Mouse (Mus musculus) thymus, adult 2 months (tissue): Measurements from ENCODE around the gene Metap2.

Experiments used
- CTCF ChIP-seq: fragments of 200-500 bp; IDR thresholded peaks from 2 replicates; pipeline ENCODE4 v1.5.1; 2012; ENCODE audit warnings: mild to moderate bottlenecking, control low read depth, low read length, moderate library complexity, borderline replicate concordance; ENCODE audit not compliant: control insufficient read depth, poor library complexity, insufficient read depth; ENCODE audit errors: extremely low read depth
- POLR2A ChIP-seq: fragments of 200-500 bp; IDR thresholded peaks from 2 replicates; pipeline ENCODE4 v1.6.1; 2012; ENCODE audit warnings: mild to moderate bottlenecking, low read length, control low read depth, moderate library complexity; ENCODE audit not compliant: control insufficient read depth, poor library complexity, insufficient read depth; ENCODE audit errors: extremely low read depth

DNA sequence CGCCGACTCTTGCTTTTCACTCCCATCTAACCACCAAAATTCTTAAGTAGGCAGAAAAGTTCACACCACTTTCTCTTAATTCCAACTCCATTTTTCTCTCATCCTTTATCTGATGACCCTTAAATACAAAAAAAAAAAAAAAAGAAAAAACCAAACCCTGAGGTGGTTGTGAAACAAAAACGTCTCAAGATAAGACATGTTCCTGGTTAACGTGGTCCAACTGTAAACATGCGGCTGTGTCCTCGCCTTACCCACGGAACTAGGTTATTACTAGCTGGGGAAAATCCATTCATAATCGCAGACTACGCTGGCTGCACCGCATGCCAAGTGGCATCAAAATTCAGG, 8.3 kb downstream of the Metap2 start:
- TF ChIP-seq POLR2A (no peak), CTCF (no peak)
